Mouse (Mus musculus): Measurements from ENCODE around the gene Mthfd1. TPM values are rescaled to one million over a fixed set of nuclear protein-coding genes. Genes with fewer than 3 reads are reported as not detected.
A peak's percentile ranks its signal among the peaks of the same experiment; 100 is the strongest.
"Not testable (repeated sequence)": the region's sequence is repeated elsewhere in the genome, so short reads cannot be mapped to it uniquely, and the experiment has no call there.

Mthfd1 gene
- 10 to 100 TPM; 42.3 to 50.6 (median 43.3) TPM for total RNA-seq (2022)

DNA sequence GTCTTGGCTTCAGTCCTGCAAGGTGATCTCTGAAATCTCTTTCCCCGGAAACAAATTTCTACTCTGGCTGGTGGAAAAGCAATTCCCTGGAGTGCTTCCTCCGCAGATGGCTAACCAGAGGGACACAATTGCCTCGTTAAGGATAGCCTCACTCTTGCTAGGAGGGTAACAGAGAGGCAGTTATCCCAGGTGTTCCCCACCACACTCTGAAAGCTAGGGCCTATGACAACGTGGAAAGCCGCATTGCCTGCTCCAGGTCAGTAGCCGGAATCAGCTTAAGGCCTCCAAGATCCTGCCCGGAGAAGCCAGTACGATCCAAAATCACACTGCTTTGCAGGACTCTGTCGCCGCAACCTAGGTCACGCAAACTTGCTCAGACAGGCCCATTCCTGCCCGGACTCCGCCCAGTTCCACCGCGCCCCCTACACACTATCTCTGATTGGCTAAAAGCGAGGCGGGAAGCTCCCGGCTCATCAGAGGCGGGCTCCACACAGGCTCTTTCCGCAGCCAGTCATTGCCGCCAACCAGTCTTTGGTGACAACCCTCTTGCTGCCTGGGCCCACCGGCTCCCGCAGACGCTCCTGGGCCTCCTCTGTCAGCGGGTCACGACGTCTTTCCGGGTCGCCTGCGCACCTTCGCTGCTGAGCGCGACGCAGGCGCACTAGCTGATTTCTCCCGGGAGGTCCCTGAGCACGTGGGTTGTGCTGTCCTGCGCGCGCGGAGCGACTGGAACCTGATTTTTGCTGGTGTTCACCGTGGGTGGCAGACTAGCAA, at the start of gene Mthfd1:
TSS of gene Mthfd1 (plus strand) at position 574 of the 774 bp plus-strand sequence.
- DNase-seq = peak; percentile 97

DNA sequence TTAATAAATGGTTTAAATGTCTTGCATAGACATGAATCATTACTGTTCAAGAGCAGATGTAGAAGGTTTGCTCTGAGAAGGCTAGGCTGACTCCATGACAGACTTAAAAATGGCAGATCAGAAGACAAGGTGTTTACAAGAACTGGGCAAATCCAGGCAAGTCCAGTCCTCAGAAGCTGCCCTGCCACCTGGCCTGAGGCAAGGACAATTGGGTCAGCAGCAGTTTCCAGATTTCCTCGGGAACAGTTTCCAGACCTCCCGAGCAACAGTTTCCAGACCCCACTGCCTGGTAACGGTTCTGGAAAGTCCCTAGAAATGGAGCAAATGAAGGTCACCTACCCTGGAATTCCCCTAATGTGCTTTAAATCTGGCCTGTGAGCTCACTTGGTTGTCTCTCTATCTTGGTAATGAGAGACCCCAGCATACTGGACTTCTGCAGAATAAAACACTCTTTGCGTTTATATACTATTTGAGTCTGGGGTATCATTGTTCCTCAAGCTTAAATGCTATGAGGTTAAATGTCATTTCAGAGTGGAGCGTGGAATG, 45.6 kb upstream of the Mthfd1 start:
- no peak for DNase-seq

DNA sequence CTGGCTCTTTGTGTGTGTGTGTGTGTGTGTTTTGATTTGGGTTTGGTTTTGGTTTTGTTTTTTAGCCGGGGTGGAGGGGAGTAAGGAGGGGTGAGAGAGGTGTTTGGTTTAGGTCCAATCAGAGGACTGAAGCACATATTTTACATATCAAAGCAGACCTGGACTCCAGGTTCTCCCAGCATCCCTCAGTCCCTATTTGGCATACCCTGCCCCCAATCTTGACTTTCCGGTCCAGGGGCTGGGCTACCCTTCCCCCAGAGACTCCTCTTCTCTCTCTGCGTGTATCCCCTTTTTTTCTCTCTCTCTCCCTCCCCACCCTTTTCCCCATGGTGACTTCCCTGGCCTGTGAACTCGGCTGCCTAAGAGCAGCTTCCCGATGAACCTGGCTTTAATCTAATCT, 40.0 kb upstream of the Mthfd1 start:
- no peak for DNase-seq

DNA sequence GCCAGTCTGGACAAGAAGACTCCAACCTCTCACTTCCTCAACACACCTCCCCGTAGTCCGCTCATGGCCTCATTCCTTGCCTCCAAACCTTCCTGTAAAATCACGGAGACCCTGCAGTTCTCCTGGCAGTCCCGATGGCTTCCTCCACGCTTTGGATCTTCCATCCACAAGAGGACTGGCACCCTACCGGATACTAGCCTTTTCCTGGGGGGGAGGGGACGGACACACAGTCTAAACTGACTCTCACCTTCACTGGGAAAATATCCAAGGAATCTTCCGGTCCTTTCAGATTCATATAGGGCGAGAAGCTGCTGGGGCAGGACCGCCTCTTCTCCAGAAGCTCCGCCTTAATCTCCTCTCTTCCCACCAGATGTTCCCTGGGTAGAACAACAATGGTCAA, 38.4 kb upstream of the Mthfd1 start:
- DNase-seq = no peak

DNA sequence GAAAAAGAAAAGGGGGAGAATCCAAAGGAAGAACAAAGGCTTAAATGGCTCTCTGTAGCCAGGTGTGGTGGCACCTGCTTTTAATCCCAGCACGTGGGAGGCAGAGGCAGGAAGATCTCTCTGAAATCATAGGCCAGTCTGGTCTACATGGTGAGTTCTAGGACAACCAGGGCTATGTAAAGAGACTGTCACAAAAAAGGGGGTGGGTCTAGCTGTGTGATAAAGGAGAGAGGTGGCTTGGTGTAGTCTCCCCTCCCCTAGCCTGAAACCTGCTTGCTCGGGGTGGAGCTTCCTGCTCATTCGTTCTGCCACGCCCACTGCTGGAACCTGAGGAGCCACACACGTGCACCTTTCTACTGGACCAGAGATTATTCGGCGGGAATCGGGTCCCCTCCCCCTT, 33.0 kb upstream of the Mthfd1 start:
- DNase-seq = not testable (repeated sequence)

DNA sequence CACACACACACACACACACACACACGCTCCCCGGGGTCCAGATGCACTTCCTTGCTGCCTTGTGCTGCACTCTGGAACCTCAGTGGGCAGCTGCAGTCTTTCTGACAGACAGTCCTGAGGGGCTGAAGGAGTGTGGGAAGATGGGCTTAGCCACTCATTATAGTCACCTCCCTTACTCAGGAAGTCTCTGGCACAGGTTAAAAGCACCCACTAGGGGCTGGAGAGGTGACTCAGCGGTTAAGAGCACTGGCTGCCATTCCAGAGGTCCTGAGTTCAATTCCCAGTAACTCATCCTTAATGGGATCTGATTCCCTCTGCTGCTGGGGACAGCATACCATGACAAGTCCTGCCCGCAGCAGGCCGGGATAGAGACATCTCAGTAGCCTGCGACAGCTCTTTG, 24.5 kb upstream of the Mthfd1 start:
- no peak for DNase-seq

DNA sequence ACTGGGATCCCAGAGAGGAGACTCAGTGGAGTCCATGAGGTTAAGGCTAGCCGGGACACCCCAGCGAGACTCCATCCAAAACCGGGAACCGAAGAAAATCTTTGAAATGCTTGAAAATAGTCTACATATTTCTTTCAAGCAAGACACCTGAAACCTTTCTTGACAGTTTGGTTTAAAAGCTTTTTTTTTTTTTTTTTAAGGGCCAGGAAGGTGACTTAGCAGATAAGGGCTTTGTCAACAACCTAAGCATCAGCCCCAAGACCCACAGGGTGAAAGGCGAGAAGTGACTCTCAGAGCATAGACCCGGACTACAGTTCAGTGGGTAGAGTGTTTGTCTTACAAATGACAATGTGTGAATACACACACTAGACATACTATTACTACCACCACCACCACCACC, 19.8 kb upstream of the Mthfd1 start:
- no peak for DNase-seq

DNA sequence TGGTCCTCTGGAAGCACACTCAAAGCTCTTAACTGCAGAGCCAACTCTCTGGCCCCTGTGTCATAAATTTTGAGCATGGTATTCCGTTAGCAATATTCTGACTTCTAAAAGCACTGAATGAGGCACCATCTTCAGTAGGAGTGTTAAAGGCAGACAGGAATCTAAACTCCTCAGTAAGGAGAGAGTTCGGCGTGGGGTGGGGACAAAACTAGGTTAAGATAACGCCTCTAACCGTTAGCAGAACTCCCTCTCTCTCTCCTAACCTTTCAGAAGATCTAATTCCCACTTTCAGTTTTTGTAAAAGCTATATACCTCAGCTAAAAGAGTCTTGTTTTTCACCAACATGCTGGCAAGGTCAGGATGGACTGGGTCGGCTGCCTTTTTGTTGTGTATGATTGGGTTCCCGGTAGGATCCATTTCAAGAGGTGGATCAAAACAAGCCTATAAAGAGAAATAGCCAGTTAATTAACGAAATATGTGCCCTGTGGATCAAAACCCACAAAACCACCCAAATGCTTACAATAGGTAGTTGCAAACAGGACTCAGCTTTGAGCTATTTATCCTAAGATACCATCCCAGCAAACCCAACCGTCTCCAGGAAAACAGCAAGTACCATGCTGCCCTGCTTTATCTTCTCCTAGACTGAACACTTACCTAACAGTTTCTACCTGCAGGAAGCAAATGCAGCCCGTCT, 15.8 kb upstream of the Mthfd1 start:
- no peak for DNase-seq

DNA sequence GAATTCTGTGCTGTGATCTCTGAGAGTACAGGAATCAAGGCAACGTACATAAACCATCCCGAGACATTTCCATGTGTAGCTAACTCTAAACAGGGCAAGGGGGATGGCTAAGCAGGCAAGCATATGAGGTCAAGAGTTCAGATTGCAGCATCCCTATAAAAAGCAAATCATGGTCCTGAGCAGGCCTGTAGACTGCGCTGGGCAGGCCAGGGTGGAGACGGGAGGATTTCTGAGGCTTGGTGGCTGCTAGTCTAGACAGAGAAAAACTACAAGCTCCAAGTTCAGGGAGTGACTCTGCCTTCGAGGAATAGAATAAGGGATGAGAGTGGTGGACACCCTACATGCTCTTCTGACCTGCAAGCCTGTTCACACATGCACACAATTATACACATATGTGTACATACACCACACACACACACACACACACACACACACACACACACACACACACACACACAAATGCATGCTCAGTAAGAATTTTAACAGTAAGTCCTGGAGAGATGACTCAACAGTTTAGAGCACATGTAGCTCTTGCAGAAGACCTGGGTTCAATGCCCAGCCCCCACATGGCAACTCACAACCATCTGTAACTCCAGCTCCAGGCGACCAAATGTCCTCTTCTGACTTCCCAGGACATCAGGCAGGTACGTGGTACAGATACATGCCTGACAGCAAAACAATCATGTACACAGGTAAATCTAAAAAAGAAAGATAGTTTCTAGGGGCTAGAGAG, 15.1 kb upstream of the Mthfd1 start:
- DNase-seq = no peak

DNA sequence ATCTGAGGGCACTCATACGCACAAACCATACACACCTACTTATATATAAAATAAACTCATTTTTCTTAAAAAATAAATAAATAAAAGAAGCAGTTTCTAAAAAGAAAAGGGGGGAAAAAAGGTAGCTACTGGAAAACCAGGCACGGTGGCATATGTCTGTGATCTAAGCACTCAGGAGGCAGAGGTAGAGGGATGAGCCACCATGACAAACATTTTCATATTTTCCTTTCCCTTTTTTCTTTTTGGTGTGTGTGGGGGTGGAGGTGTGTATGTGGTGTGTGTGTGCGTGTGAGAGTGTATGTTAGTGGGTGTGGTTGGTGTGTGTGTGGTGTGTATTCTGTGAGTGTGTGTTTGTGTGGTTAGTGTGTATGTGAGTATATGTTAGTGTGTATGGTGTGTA, 14.4 kb upstream of the Mthfd1 start:
- DNase-seq = no peak

DNA sequence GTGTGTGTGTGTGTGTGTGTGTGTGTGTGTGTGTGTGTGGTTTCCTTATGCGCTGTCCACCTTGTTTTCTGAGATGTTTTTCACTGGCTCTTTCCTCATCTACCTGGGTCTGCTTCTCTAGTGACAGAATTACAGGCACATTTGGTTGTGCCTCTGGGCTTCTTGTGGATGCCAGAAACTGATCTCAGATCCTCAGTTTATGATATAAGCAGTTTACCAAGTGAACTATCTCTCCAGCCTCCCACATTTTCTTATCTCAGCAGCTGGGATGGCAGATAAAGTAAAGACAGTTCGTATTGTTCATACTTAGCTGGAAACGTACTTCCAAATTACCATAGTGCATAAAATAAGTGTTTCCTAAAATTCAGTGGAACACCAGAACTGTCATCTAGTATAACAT, 14.0 kb upstream of the Mthfd1 start:
- DNase-seq = no peak

DNA sequence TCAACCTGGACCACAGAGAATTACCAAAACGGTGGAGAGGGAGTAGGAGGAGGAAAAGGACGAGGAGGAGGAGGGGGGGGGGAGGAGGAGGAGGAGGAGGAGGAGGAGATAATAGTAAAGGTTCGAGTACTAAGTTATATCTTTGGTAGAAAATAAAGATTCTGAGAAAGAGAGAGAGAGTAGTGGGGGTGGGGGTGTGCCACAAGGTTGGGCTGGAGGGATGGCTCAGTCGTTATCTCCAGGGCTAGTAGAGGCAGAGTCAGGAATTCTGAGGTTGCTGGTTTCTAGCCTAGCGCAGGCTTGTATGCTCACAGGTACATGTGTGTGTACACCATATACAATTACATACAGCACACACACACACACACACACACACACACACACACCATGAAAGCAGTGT, 13.3 kb upstream of the Mthfd1 start:
- DNase-seq = no peak

DNA sequence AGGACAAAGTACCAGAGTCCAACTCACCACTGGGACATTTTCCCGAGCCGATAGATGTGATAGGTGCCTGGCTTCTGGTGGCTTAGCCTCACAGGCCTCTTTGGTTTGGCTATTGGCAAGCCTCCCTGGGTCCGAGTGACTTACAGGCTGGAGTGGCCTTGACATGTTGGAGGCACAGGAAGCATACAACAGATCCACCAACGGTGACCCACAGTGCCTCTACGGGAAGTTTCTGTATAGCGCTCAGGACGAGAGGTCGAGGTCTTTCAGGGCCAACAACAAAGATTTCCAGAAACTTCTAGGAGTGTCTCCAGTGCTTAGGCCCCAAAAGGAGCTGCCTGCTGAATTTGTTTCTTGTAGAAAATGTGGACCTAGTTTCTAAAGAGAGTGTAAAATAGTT, 10.1 kb upstream of the Mthfd1 start:
- no peak for DNase-seq

DNA sequence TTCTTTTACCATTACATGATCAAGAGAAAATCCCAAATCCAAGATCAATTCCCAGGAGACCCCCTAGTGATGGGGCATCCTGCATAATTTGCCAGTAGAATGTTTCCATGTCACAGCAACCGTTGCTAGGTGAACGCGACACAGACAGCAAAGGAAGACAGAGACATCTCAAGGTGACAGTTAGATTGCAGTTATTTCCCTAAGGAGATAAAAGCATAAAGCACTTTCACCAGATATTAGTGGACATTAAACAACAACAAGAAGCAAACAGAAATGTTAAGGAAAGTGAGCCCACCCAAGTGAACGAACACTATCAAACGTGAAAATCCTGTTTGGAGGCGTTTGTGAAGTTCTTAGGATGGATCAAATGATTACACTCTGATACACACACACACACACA, 8.5 kb upstream of the Mthfd1 start, which contains the start of gene Tex21:
TSS of gene Tex21 (minus strand) at position 101 of the 400 bp plus-strand sequence.
- no peak for DNase-seq

DNA sequence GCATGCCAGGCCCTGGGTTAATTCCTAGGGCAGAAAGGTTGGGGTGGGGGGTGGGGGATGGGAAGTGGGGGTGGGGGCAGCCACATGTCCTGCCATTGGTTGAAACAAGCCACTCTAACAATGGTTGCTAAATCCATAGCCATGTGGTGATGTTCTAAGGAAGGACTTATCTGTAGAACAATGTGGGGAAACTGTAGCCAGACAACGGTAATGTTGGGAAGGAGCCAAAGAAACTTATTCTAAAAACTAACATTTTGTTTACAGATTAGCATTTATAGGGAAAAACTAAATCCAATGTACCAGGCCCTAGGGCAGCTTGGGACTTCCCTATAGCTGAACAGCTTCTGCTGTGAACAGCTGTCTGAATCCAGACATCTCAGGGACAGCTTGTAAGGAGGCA, 2.0 kb upstream of the Mthfd1 start:
- DNase-seq = no peak

DNA sequence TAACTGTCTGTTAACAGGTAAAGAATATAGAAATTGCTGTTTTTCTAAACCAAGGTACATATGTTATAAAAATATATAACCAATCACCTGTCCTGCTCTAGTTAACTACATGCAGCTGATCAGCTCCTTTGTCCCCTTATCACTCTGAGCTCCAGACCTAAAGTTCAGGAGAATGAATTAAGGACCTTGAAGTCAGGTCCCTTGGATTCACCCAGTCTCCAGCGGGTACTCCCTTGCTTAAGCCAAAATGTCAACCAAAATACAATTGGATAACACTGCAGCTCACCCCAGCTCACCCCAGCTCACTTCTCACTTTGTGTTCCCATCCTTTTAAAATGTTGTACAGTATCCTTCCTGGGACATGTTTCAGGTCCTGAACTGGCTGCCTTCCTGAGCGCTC, 1.5 kb upstream of the Mthfd1 start:
- no peak for DNase-seq

DNA sequence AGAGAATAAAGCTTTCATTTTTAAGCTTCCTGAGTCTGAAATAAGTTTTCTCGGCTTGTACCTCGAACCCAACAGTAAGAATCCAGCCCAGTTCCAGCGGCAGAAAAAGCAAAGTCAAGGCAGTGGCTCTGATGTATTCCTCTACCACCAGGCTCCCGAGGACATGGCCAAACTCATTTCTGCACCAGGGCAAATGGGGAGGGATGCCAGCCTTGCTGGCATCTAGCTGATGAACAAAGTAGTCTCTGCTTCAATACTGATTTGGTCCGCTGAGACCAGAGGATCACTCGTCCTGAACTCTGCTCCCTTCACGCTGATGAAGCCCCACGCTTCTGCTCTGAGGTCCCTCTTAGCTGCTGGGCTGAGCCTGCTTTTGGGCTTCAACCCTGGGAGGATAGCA, 1.1 kb upstream of the Mthfd1 start:
- no peak for DNase-seq

DNA sequence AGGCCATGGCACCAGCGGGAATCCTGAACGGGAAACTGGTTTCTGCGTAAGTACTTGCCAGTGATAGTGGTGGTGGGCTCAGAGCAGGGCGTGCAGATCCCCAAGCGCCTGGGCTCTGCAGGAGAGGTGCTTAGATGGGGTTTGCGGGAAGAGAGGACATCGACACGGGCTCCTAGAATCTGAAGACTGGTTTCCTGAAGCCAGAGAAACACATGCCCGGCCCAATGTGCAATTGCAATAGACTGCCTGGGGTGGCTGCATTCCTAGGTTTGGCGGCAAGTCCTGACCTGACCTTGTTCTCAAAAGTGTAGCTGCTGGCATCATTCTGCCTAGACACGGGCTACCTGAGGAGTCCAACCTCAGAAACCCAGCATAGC, 389 bp downstream of the Mthfd1 start:
- no peak for DNase-seq

DNA sequence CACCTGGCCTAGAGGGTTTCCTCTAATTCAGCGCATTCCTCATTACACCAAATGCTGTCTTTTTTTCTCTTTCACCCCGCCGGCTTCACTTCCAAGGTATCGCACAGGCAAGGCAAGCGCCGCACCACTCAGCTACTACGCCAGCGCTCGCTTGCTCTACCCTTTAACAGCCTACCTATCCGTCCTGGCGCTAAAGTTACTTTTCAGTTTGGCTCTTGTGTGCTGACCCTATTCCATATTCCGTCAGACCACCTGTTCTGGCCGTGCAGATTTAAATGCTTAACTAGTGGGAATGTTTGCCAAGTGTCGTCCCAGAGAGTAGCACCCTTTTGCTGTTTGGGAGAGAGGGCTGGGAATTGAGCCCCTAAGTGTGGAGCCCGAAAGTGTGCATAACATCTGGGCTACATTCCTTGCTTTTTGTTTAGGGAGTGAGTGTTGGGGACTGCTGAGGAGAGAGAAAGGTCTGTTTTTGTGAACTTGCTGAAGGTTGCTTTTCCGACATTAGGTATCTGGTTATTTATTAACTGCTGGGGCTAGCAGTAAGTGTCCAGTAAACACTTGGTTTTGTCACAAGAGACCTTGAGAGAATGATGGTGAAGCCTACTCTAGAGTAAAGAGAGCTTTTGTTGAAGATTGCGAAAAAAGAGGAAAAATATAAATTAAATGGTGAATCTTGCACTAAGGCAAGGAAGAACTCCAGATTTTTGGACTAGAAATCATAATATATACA, 1.2 kb downstream of the Mthfd1 start:
- no peak for DNase-seq

DNA sequence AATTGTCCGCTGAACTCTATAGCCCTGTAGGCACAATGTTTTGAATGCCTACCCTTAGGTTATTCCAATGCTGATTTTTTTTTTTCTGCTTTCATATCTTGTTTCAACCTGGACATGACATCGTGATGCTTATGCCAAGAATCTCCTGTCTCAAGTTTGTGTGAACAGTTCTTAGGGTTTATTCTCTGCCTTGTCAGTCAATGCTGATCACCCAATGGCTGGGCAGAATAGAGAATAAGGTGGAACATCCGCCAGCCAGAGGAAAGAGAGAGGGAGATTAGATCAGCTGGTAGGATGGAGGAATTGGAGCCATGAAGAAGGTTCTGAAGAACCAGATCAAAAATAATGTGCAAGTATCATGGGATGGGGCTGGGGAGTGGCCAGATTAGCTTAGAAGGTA, 5.6 kb downstream of the Mthfd1 start:
- no peak for DNase-seq

DNA sequence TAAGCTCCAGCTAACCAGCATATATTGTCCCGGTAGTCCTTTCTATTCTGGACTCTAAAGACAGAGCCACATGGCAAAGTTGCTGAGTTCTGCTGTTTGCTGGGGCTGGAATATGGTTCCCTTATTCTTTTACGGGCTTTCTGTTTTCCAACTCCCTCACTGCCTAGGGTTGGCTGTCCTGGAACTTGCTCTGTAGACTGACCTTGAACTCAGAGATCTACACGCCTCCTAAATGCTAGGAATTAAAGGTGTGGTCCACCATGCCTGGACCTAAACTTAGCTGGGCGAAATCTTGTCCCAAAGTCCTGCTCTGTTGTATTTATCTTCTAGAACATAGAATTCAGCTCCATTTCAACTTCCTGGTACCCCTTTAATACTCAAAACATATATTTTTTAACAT, 6.5 kb downstream of the Mthfd1 start:
- no peak for DNase-seq

DNA sequence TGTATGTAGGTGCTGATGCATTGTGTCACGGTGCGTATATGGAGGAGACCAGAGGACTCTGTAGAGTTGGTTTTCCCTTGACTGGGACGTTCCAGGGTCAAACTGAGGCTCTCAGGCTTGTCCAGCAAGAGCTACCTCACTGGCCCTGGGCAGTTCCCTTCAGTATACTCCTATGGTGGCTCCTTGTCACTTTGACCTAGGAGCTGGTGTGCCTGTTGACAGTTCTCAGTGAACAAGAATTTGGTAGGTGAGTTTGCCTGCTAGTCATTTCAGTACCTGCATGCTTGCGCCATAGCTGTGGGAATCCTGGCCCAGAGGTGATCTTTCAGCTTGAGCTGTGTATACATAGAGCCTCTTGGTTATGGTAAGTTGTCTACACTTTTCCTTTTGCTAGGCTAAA, 7.8 kb downstream of the Mthfd1 start:
- DNase-seq = no peak

DNA sequence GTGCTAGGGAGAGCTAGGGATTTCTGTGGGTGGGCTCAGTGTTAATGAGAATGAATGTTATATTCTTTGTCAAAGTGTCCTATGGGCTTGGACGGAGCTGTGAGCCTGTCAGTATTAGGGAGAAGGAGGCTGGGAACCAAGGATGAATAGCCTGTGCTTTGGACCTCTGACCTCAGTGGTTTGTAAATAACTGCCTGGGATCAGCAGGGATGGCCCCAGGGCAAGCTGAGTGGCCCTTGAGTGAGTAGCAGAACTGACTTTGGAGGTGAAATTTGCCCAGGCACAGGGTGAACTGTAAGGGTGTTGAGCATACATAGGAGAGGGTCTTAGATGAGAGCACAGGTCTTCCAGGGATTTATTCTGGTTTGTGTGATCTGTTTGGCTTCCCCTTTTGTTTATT, 8.8 kb downstream of the Mthfd1 start:
- no peak for DNase-seq
